Mouse (Mus musculus) E14TG2a.4 (cell line): ENCODE results near the gene Eif2b2.

Experiments used
- CTCF ChIP-seq: conservative IDR thresholded peaks from 2 replicates; pipeline ENCODE4 v1.5.1; 2014; ENCODE audit warnings: low read length
- NANOG ChIP-seq: IDR thresholded peaks from 2 replicates; pipeline ENCODE4 v1.6.1; 2014; ENCODE audit warnings: borderline replicate concordance, low read length, mixed read lengths
- POU5F1 ChIP-seq: IDR thresholded peaks from 2 replicates; pipeline ENCODE4 v1.6.1; 2014; ENCODE audit warnings: low read length, borderline replicate concordance

- TF ChIP-seq POU5F1 (no peak), CTCF (no peak), NANOG (no peak)
Observed at GRCm38 (mm10) chr12:85193146-85193545, 26.1 kb upstream of the Eif2b2 start.
